Mouse (Mus musculus): ENCODE results near the gene Kntc1. TPM values are rescaled to one million over a fixed set of nuclear protein-coding genes. Genes with fewer than 3 reads are reported as not detected.
"Not testable (repeated sequence)": the region's sequence is repeated elsewhere in the genome, so short reads cannot be mapped to it uniquely, and the experiment has no call there.

The Kntc1 gene
- polyA plus RNA-seq, 1 experiment from 2014 or later = 51.8 TPM

DNA sequence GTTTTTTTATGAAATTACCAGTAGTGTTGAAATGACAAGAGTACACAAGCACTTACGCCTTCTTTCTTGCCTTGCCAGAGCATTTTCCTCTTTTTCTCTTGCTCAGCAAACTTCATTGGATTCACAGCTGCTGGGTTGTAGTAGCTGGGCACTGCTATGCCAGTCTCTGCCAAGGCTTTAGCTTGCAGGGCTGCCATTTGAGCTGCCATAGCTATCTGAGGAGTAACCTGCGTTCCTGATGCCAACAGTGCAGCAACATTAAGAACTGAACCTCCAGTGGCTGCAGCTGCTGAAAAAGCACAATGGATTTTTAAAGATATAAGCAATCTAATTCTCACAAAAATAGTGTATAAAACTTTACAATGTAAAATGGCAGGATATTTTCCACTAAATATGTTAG lies 18.5 kb upstream of the Kntc1 start:
- Histone ChIP-seq H3K36me3 (ENCODE audit: control insufficient read depth, insufficient read depth, low read length) (peaks cover 52% of the 10 kb centered on the region), H3K4me2 (no peak overlapping the region), H3K4me3 (ENCODE audit: low read depth, low read length) (no peak overlapping the region), H3K27ac (ENCODE audit: low read depth, low read length) (no peak overlapping the region), H3K27me3 (replicated peaks; ENCODE audit: control insufficient read depth, insufficient read depth, low read length) (no peaks in the 10 kb centered on the region), H3K9ac (ENCODE audit: low read depth, low read length) (no peak overlapping the region), H3K4me1 (replicated peaks; ENCODE audit: control insufficient read depth, insufficient read depth, low read length) (no peaks in the 10 kb centered on the region), H3K9me3 (ENCODE audit: control insufficient read depth, low read length) (no peaks in the 10 kb centered on the region)
- DNase-seq (ENCODE audit: low spot score) = no peak
- ATAC-seq (replicated peaks; ENCODE audit: low FRiP score) = no peak
- WGBS = 94% methylated on average over 2 of the region's 2 CpGs

- no peak overlapping the region for H3K4me2 ChIP-seq
- DNase-seq (ENCODE audit: low spot score) (peak; percentile 7), ATAC-seq (replicated peaks; ENCODE audit: low FRiP score) (no peak)
- H3K9ac ChIP-seq (ENCODE audit: low read depth, low read length) = no peak overlapping the region
- H3K4me1 ChIP-seq (replicated peaks; ENCODE audit: control insufficient read depth, insufficient read depth, low read length) = peaks cover 17% of the 10 kb centered on the region
- peaks cover 31% of the 10 kb centered on the region for H3K36me3 ChIP-seq (ENCODE audit: control insufficient read depth, insufficient read depth, low read length)
- no peaks in the 10 kb centered on the region for H3K27me3 ChIP-seq (replicated peaks; ENCODE audit: control insufficient read depth, insufficient read depth, low read length)
- H3K9me3 ChIP-seq (ENCODE audit: control insufficient read depth, low read length) = no peaks in the 10 kb centered on the region
- H3K27ac ChIP-seq (ENCODE audit: low read depth, low read length) = no peak overlapping the region
- 89% methylated on average over 2 of the region's 2 CpGs for WGBS
- H3K4me3 ChIP-seq (ENCODE audit: low read depth, low read length) = no peak overlapping the region
These were observed 5.2 kb upstream of the Kntc1 start for GRCm38 (mm10) chr5:123744358-123744757.

DNA sequence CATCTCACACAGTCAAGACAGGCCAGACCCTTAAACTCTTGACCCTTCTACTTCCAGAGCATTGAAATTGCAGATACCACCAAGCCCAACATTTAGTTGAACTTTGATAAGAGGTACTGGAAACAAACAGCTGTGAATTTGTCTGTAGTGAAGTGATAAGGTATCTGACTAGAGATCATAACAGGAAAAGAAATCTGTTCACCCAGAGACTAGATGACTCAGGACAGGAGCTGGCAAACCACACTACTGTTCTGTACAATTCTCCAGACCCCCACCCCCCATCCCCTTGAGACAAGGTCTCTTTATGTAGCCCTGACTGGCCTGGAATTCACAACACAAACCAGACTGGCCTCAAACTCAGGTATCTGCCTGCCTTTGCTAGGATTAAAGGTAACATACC lies 3.3 kb upstream of the Kntc1 start:
- no peak overlapping the region for H3K27ac ChIP-seq (ENCODE audit: low read depth, low read length)
- no peak for ATAC-seq (replicated peaks; ENCODE audit: low FRiP score)
- peak overlapping the region; percentile 11 for H3K4me3 ChIP-seq (ENCODE audit: low read depth, low read length)

GRCm38 (mm10) chr5:123747604-123748003 lies 1.9 kb upstream of the Kntc1 start:
- DNase-seq (ENCODE audit: low spot score) (no peak), ATAC-seq (replicated peaks; ENCODE audit: low FRiP score) (no peak)
- Histone ChIP-seq H3K4me1 (replicated peaks; ENCODE audit: control insufficient read depth, insufficient read depth, low read length) (peaks cover 25% of the 10 kb centered on the region), H3K27ac (ENCODE audit: low read depth, low read length) (no peak overlapping the region), H3K27me3 (replicated peaks; ENCODE audit: control insufficient read depth, insufficient read depth, low read length) (no peaks in the 10 kb centered on the region), H3K4me2 (peak overlapping the region; percentile 95), H3K9ac (ENCODE audit: low read depth, low read length) (peak overlapping the region; percentile 90), H3K9me3 (ENCODE audit: control insufficient read depth, low read length) (no peaks in the 10 kb centered on the region), H3K4me3 (ENCODE audit: low read depth, low read length) (peak overlapping the region; percentile 78), H3K36me3 (ENCODE audit: control insufficient read depth, insufficient read depth, low read length) (peaks cover 17% of the 10 kb centered on the region)
- WGBS = 32% methylated on average over 7 of the region's 7 CpGs

More for the DNA sequence above, 3.3 kb upstream of the Kntc1 start:
- H3K27me3 ChIP-seq (replicated peaks; ENCODE audit: control insufficient read depth, insufficient read depth, low read length) = no peaks in the 10 kb centered on the region
- H3K4me2 ChIP-seq = peak overlapping the region; percentile 95
- peak; percentile 26 for DNase-seq (ENCODE audit: low spot score)
- H3K36me3 ChIP-seq (ENCODE audit: control insufficient read depth, insufficient read depth, low read length) = peaks cover 20% of the 10 kb centered on the region
- H3K4me1 ChIP-seq (replicated peaks; ENCODE audit: control insufficient read depth, insufficient read depth, low read length) = peaks cover 25% of the 10 kb centered on the region
- H3K9ac ChIP-seq (ENCODE audit: low read depth, low read length) = no peak overlapping the region
- no peaks in the 10 kb centered on the region for H3K9me3 ChIP-seq (ENCODE audit: control insufficient read depth, low read length)

DNA sequence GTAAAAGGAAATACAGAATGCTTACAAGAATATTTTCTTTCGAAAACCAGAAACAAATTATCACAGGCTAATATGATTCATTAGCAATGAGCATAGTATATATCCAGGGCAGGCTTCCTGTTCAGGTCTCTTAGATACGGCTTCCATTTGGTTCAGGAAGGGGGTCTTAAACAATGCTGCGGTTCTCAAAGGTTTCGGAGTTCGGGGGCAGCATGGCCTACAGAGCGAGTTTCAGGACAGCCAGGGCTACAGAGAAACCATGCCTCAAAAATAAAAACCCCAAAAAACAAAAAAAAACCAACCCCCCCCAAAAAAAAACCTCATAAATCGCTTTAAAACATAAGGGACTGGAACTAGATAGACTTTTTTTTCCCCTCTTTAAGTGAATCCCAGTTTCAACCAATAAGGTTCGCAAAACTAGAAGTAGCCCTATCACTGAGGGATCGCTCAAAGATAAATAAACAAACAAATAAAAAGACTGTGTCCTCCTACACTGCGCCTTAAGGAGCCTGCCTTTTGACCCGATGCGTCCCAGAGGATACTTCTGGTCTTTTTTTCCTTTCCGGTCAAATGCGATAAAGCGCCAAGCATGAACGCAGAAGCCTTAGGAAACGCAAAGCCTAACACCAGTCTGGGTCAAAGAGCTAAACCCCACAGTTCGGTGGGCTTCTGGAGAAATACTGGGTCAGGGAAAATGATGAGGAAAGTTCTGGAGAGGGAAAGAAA lies 1.0 kb upstream of the Kntc1 start:
- H3K27me3 ChIP-seq (replicated peaks; ENCODE audit: control insufficient read depth, insufficient read depth, low read length) = no peaks in the 10 kb centered on the region
- H3K27ac ChIP-seq (ENCODE audit: low read depth, low read length) = peak overlapping the region; percentile 95
- no peaks in the 10 kb centered on the region for H3K9me3 ChIP-seq (ENCODE audit: control insufficient read depth, low read length)
- WGBS = under 1% methylated on average over 18 of the region's 18 CpGs
- H3K4me2 ChIP-seq = peak overlapping the region; percentile 95
- peak overlapping the region; percentile 78 for H3K4me3 ChIP-seq (ENCODE audit: low read depth, low read length)
- H3K9ac ChIP-seq (ENCODE audit: low read depth, low read length) = peak overlapping the region; percentile 90
- peaks cover 25% of the 10 kb centered on the region for H3K4me1 ChIP-seq (replicated peaks; ENCODE audit: control insufficient read depth, insufficient read depth, low read length)
- ATAC-seq (replicated peaks; ENCODE audit: low FRiP score) (no peak; the same call in 1 of the 2 replicates), DNase-seq (ENCODE audit: low spot score) (no peak)
- peaks cover 11% of the 10 kb centered on the region; the same call in 1 of the 2 replicates for H3K36me3 ChIP-seq (ENCODE audit: control insufficient read depth, insufficient read depth, low read length)

GRCm38 (mm10) chr5:123765506-123765905 lies 16.0 kb downstream of the Kntc1 start:
- Histone ChIP-seq H3K4me1 (replicated peaks; ENCODE audit: control insufficient read depth, insufficient read depth, low read length) (no peaks in the 10 kb centered on the region), H3K4me3 (ENCODE audit: low read depth, low read length) (no peak overlapping the region), H3K9me3 (ENCODE audit: control insufficient read depth, low read length) (no peaks in the 10 kb centered on the region), H3K36me3 (ENCODE audit: control insufficient read depth, insufficient read depth, low read length) (peaks cover 30% of the 10 kb centered on the region), H3K27ac (ENCODE audit: low read depth, low read length) (no peak overlapping the region), H3K27me3 (replicated peaks; ENCODE audit: control insufficient read depth, insufficient read depth, low read length) (no peaks in the 10 kb centered on the region), H3K9ac (ENCODE audit: low read depth, low read length) (no peak overlapping the region), H3K4me2 (no peak overlapping the region)
- ATAC-seq (replicated peaks; ENCODE audit: low FRiP score) = no peak
- 90% methylated on average over 11 of the region's 11 CpGs for WGBS
- DNase-seq (ENCODE audit: low spot score) = no peak

- WGBS = 92% methylated on average over 11 of the region's 11 CpGs
- DNase-seq (ENCODE audit: low spot score); H3K4me3 ChIP-seq (ENCODE audit: low read depth, low read length); H3K27ac ChIP-seq (ENCODE audit: low read depth, low read length); H3K9ac ChIP-seq (ENCODE audit: low read depth, low read length); H3K4me2 ChIP-seq; H3K9me3 ChIP-seq (ENCODE audit: control insufficient read depth, low read length); H3K4me1 ChIP-seq (replicated peaks; ENCODE audit: control insufficient read depth, insufficient read depth, low read length); ATAC-seq (replicated peaks; ENCODE audit: low FRiP score); H3K27me3 ChIP-seq (replicated peaks; ENCODE audit: control insufficient read depth, insufficient read depth, low read length): not testable (repeated sequence)
- peaks cover 33% of the 10 kb centered on the region for H3K36me3 ChIP-seq (ENCODE audit: control insufficient read depth, insufficient read depth, low read length)
These were observed 16.9 kb downstream of the Kntc1 start for GRCm38 (mm10) chr5:123766455-123766854.

GRCm38 (mm10) chr5:123773441-123773840 lies 23.9 kb downstream of the Kntc1 start:
- WGBS = 91% methylated on average over 9 of the region's 9 CpGs
- Histone ChIP-seq H3K4me1 (replicated peaks; ENCODE audit: control insufficient read depth, insufficient read depth, low read length) (no peaks in the 10 kb centered on the region), H3K27ac (ENCODE audit: low read depth, low read length) (no peak overlapping the region), H3K9me3 (ENCODE audit: control insufficient read depth, low read length) (no peaks in the 10 kb centered on the region), H3K27me3 (replicated peaks; ENCODE audit: control insufficient read depth, insufficient read depth, low read length) (no peaks in the 10 kb centered on the region), H3K4me3 (ENCODE audit: low read depth, low read length) (no peak overlapping the region), H3K4me2 (no peak overlapping the region), H3K36me3 (ENCODE audit: control insufficient read depth, insufficient read depth, low read length) (peaks cover 32% of the 10 kb centered on the region), H3K9ac (ENCODE audit: low read depth, low read length) (no peak overlapping the region)
- DNase-seq (ENCODE audit: low spot score) (no peak), ATAC-seq (replicated peaks; ENCODE audit: low FRiP score) (no peak)

DNA sequence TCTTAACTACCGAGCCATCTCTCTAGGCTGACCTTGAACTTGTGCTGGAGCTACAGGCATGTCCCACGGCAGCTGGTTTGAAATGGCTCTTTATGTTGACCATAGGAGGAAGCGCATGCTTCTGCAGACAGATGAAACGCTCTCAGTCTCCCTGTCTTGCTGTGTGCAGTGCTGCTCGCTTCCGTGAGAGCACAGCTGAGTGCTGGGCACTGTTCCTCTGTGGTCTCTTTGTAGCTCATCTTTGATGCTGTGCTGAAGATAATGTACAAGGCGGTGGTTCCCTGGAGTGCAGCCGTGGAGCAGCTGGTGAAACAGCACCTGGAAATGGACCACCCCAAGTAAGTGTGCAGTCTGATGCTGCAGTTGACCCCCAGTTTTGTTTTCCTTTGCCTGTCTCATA lies 31.2 kb downstream of the Kntc1 start:
- ATAC-seq (replicated peaks; ENCODE audit: low FRiP score) (no peak), DNase-seq (ENCODE audit: low spot score) (no peak)
- Histone ChIP-seq H3K27ac (ENCODE audit: low read depth, low read length) (no peak overlapping the region), H3K27me3 (replicated peaks; ENCODE audit: control insufficient read depth, insufficient read depth, low read length) (no peaks in the 10 kb centered on the region), H3K4me1 (replicated peaks; ENCODE audit: control insufficient read depth, insufficient read depth, low read length) (no peaks in the 10 kb centered on the region), H3K36me3 (ENCODE audit: control insufficient read depth, insufficient read depth, low read length) (peaks cover 52% of the 10 kb centered on the region), H3K4me3 (ENCODE audit: low read depth, low read length) (no peak overlapping the region), H3K9me3 (ENCODE audit: control insufficient read depth, low read length) (no peaks in the 10 kb centered on the region), H3K4me2 (no peak overlapping the region), H3K9ac (ENCODE audit: low read depth, low read length) (no peak overlapping the region)
- 90% methylated on average over 8 of the region's 8 CpGs for WGBS

Data from liver, embryonic 11.5 days (tissue).